In genomic region chr15:4653706-4654105, GRCm38 (mm10) we compare ENCODE assay signal across 15 mouse cellular contexts.
DNase-seq lines count a peak whose midpoint lies in the region; ATAC-seq and TF ChIP-seq lines count a peak whose summit lies in the region.
"Had no signal": no experiment of that assay in that cellular context is flagged by ENCODE, and none has a peak within 500 bp of the region (broad histone marks: within the 10 kb centered on the region; RNA-seq: fewer than 3 reads in every experiment).

No protein-coding gene starts in this region.

- ATAC-seq in kidney, embryonic 14.5 days (ENCODE audit: low FRiP score, low TSS enrichment) = no peak
- ATAC-seq: forebrain, embryonic 13.5 days; forebrain, postnatal 0 days; intestine, embryonic 16.5 days had no signal

- peak; percentile 33 for DNase-seq in gastrocnemius, adult 2 months
- DNase-seq in gastrocnemius, postnatal 14 days = no peak
- peak; percentile 43 for DNase-seq in kidney, adult 2 months
- peak; percentile 5 for DNase-seq in NIH3T3 (ENCODE audit: low read depth)
- no peak for DNase-seq in cerebellum, adult 11-12 months
- DNase-seq: adrenal gland, postnatal 14 days; cerebellum, adult 2 months; cerebellum, postnatal 10 days; forebrain, postnatal 0 days had no signal

- 54% methylated on average over 1 of the region's 1 CpGs for WGBS in kidney, adult 2 months
- 93% methylated on average over 1 of the region's 1 CpGs for WGBS in kidney, embryonic 14.5 days

- H3K27ac ChIP-seq in gastrocnemius, adult 2 months = no peak overlapping the region
- no peak overlapping the region for H3K27ac ChIP-seq in kidney, adult 2 months (ENCODE audit: insufficient read depth, low read depth, low read length)
- H3K27ac ChIP-seq in kidney, embryonic 14.5 days (ENCODE audit: low read depth, low read length) = no peak overlapping the region
- H3K27ac ChIP-seq in embryonic fibroblast, embryonic 13.5 days (ENCODE audit: insufficient read depth, low read length) = peak overlapping the region; percentile 20; the same call in 1 of the 2 replicates
- H3K27ac ChIP-seq: forebrain, embryonic 13.5 days; hindbrain, embryonic 15.5 days had no signal

- H3K36me3 ChIP-seq in kidney, adult 2 months (ENCODE audit: control insufficient read depth, insufficient read depth, low read length) = no peaks in the 10 kb centered on the region
- no peaks in the 10 kb centered on the region for H3K36me3 ChIP-seq in kidney, embryonic 14.5 days (ENCODE audit: control insufficient read depth, insufficient read depth, low read length)
- H3K36me3 ChIP-seq: hindbrain, embryonic 15.5 days had no signal

- H3K4me1 ChIP-seq in kidney, adult 2 months (ENCODE audit: control insufficient read depth, insufficient read depth, low read length) = no peaks in the 10 kb centered on the region
- H3K4me1 ChIP-seq in kidney, embryonic 14.5 days (ENCODE audit: control insufficient read depth, insufficient read depth, low read length) = no peaks in the 10 kb centered on the region
- H3K4me1 ChIP-seq in embryonic fibroblast, embryonic 13.5 days (ENCODE audit: control insufficient read depth, insufficient read depth, low read length) = no peaks in the 10 kb centered on the region
- H3K4me1 ChIP-seq: forebrain, embryonic 13.5 days; hindbrain, embryonic 15.5 days had no signal

- H3K4me2 ChIP-seq in kidney, embryonic 14.5 days (replicated peaks; ENCODE audit: low read depth, low read length) = no peak overlapping the region
- H3K4me2 ChIP-seq: forebrain, embryonic 13.5 days; heart, embryonic 11.5 days; hindbrain, embryonic 15.5 days had no signal

- TF ChIP-seq CTCF in gastrocnemius, adult 2 months (IDR thresholded peaks at IDR 0.05) = no peak
- TF ChIP-seq CTCF in kidney, adult 2 months (conservative IDR thresholded peaks at IDR 0.05; ENCODE audit: insufficient read depth, insufficient read length, low read depth, low read length) = no peak
- TF ChIP-seq CTCF in embryonic fibroblast, embryonic 13.5 days (IDR thresholded peaks at IDR 0.05; ENCODE audit: borderline replicate concordance, insufficient read depth, low read length) = no peak

- no peak overlapping the region for H3K9ac ChIP-seq in kidney, embryonic 14.5 days (ENCODE audit: low read depth, low read length)
- H3K9ac ChIP-seq: forebrain, embryonic 13.5 days; forebrain, postnatal 0 days; hindbrain, embryonic 15.5 days had no signal

- intact Hi-C loops in gastrocnemius, adult 2 months (cut with DNase I) = no loop called here
- intact Hi-C loops in gastrocnemius, postnatal 14 days (cut with DNase I; ENCODE audit: low total_unique reads) = no loop called here

- TF ChIP-seq POLR2A in kidney, adult 2 months (IDR thresholded peaks at IDR 0.05; ENCODE audit: low read depth, low read length) = no peak
- no peak for TF ChIP-seq POLR2A in embryonic fibroblast, embryonic 13.5 days (IDR thresholded peaks at IDR 0.05; ENCODE audit: low read depth, low read length)

- no peak overlapping the region for H3K4me3 ChIP-seq in gastrocnemius, adult 2 months
- no peak overlapping the region for H3K4me3 ChIP-seq in kidney, adult 2 months (ENCODE audit: insufficient read depth, low read depth, low read length)
- H3K4me3 ChIP-seq in kidney, embryonic 14.5 days (ENCODE audit: low read length) = no peak overlapping the region
- no peak overlapping the region for H3K4me3 ChIP-seq in embryonic fibroblast, embryonic 13.5 days (ENCODE audit: insufficient read depth, low read length)
- H3K4me3 ChIP-seq: forebrain, embryonic 13.5 days; hindbrain, embryonic 15.5 days had no signal

- no peaks in the 10 kb centered on the region for H3K27me3 ChIP-seq in kidney, adult 2 months (replicated peaks; ENCODE audit: control insufficient read depth, insufficient read depth, low read length)
- H3K27me3 ChIP-seq in kidney, embryonic 14.5 days (ENCODE audit: control insufficient read depth, insufficient read depth, low read length) = no peaks in the 10 kb centered on the region
- H3K27me3 ChIP-seq: forebrain, embryonic 13.5 days; hindbrain, embryonic 15.5 days had no signal

- H3K9me3 ChIP-seq in kidney, embryonic 14.5 days (ENCODE audit: control insufficient read depth, low read length) = no peaks in the 10 kb centered on the region
- H3K9me3 ChIP-seq: forebrain, embryonic 13.5 days; hindbrain, embryonic 15.5 days had no signal

Comparison
In these comparisons a context has a peak if more than half of its experiments do, and no peak if none do; other contexts are left out.
1. DNase-seq: peak in gastrocnemius, adult 2 months (single experiment), kidney, adult 2 months (single experiment) and NIH3T3 (single experiment); none in gastrocnemius, postnatal 14 days (single experiment) and cerebellum, adult 11-12 months (single experiment).